Mouse (Mus musculus): ENCODE measurements around the gene Cachd1. TPM values are rescaled to one million over a fixed set of nuclear protein-coding genes. Genes with fewer than 3 reads are reported as not detected.

Cachd1 gene
- total RNA-seq, 2 experiments from 2014 or later, result 4.4 to 4.5 TPM

DNA sequence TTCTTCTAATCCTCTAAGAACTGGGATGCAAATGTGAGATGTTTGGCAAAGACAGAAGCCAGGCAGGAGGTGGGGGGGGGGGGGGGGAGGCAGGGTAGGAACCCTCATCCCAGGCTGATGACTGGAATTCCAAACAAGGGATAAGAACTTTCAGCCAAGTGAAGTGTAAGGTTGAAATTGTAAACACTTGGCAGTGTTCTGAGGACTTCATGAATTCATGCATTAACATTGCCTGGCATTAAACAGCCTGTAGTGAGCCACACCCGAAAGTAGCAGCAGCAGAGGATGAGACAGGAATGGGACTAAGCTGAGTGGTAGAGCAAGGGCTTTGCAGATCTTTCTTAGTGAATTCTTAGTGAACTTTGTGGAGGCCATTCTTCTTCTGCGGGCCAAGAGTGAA, 250.5 kb downstream of the Cachd1 start:
- intact Hi-C loops (cut with DNase I), result no loop called here
- DNase-seq, result no peak

DNA sequence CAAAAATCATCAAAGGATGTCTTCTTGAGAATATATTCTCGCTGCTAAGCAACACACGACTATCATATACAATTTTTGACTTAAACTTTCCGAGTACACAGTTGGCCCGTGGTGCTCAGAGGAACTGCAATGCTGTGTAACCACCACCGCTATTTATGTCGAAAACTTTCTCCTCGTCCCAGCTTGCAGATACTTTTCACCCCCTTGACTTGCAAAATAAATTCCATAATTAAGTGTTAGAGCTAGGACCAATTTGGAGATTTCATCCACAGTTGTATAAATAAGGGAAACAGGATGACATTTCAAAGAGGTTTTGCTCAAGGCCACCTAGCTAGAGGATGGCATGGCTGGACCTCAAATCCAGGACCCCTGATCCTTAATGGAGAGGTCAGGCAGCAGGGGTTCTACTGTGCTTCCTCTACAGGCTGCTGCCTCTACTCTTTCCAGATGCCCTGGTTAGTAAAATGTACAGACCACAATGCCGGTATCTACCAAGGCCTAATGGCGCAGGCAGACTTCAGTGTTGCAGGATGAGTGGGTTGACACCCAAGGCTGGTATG, 251.5 kb downstream of the Cachd1 start:
- DNase-seq, result no peak
- intact Hi-C loops (cut with DNase I), result no loop called here

DNA sequence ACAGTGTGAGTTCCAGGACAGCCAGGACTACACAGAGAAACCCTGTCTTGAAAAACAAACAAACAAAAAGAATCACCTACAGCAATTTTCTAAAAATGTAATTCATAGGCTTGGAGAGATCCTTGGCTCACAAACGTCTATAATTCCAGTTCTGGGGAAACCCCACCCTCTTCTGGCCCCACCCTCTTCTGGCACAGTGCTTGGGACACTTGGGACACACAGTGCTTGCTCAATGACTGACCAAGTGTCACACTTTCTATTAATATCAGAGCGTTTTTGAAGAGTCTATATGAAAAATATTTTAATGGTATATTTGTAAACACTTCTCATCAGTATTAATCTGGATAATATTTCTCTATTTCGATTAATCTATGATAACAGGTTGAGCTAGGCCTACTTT, 256.6 kb downstream of the Cachd1 start:
- intact Hi-C loops (cut with DNase I), result no loop called here
- no peak for DNase-seq

DNA sequence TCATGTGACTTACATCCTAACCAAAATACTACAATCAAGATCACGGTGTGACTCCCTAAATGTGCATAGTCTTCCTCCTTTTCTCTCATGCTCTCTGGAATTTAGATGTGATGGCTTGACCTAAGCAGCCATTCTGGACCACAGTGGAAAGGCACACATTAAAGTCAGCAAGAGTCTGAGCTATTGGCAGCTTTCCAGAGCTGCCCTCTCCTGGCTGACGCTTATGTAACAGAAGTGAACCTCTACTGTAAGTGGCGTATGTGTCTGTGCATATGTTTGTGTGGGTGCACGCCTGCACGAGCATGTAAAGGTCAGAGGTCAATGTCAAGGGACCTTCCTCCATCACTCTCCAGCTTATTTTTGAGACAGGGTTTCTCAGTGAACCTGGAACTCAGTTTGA, 258.7 kb downstream of the Cachd1 start:
- DNase-seq, result no peak
- intact Hi-C loops (cut with DNase I), result no loop called here

DNA sequence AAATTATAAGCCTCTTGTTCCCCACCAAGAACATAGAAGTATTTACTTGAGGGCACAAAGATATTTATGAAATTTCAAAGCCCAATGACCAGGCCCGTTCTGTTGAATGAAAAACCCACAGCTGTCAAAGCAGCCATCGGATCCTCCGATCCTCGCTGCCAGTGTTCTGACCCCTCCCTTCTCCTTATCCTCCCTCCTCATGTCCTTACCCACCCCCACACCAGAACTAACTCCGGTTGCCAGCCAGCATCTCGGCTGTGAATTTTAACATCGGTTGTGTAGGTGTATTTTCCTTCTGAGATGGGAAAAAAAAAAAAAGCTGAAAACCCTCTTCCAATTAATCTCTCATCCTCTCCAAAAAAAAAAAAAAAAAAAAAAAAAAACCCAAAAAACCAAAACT, 260.7 kb downstream of the Cachd1 start:
- no peak for DNase-seq
- intact Hi-C loops (cut with DNase I), result no loop called here

DNA sequence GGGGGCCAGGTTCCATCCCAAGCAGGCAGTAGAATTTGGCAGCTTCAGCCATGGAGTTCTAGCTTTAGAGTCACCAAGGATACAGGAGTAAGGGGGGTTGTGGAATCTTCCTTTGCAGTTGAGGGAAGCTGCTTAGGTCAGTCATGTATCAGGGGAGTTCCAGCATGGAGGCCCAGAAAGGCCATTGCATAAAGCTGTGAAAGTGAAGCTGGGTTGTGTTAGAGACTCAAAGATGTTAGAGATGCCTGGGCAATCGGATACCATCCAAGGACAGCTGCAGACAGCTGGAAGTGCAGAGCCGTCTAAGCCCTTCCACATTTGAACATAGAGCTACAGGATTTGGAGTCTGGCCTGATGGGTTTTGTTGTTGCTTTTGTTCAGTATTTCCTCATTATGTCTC, 267.2 kb downstream of the Cachd1 start:
- intact Hi-C loops (cut with DNase I), result no loop called here
- DNase-seq, result no peak

DNA sequence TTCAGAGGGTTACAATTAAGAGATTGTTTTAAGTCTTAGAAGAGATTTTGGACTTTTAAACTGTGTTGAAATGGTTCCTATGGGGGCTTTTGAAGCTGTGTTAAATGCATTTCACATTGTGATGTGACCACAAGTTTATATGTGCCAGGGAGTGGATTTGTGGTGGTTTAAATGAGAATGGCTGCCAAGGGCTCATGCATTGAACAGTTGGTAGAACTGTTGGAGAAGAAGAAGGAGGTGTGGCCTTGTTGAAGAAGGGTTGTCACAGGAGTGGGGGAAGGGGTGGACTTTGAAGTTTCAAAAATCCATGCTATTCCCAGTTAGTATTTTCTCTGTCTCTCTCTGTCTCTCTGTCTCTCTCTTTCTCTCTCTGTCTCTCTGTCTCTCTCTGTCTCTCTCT, 267.7 kb downstream of the Cachd1 start:
- intact Hi-C loops (cut with DNase I), result no loop called here
- no peak for DNase-seq

DNA sequence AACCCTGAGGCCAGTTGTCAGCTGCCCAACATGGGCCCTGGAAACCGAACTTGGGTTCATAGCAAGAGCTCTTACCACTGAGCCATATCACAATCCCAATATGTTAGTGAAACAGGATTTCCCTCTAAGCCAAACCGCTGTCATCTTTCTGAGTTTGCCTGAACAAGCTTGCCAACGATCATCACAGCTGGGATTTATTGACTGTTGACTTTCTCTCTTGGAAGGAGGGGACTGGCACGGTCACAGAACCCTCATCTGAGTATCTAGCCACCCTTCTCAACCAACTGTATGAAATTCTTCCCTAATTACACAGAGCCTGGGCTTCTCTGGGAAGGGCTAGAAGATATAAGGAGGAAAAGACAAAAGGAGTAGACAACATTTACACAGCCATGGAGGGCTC, 270.1 kb downstream of the Cachd1 start:
- DNase-seq, result no peak
- intact Hi-C loops (cut with DNase I), result no loop called here

DNA sequence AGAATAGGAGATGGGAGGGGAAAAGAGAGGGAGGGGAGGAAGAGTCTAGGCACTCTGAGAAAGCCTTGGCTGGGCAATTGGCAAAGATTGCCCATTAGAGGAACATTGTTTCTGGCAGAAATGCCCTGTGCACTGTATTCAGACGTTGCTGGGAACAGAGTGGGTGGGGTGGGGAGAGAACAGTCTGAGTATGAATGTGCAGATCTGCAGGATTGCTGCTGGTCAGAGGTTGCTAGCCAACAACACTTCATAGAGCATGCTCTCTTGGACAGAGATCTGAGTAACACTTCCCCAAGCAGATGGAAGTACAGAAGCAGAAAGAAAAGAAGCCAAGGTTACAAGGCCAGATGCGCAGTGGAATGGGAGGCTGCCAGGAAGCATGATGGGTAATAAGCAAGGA, 285.7 kb downstream of the Cachd1 start:
- intact Hi-C loops (cut with DNase I), result no loop called here
- DNase-seq, result no peak

DNA sequence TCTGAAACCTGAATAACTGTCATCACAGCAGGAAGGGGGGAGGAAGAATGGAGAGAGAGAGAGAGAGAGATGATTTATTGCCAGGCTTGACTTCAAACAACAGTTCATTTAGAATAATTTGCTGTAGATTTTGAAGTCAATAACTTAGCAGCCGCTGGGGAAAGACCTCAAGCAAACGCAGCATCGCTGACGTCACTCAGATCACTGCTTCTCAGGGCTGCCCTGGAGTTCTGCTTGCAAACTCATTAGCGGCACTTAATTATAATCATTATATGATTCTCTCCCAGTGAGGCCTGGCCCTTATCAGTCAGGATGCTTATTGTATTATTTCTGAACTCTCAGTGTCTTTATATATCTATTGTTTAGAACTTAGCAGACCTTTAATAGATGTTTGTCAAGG, 289.9 kb downstream of the Cachd1 start:
- no peak for DNase-seq
- intact Hi-C loops (cut with DNase I), result no loop called here

DNA sequence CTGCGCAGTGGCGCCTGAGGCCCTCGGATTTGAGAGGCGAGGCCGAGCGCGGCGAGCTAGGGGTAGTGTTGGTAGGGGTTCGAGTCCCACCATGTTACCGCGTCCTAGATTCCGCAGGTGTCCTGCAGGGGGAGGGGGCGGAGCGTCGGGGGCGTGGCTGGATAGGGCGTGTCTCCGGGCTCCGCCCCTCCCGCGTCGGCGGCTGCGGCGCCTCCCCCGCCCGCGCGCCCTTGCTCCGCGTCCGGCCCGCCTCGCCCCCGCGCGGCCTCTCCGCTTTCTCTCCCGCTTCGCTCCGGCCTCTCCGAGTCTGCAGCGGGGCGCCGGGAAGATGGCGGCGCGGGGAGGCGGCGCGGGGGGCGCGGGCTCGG, 292.3 kb downstream of the Cachd1 start, which contains the start of gene Raver2:
Gene Raver2 (plus strand): TSS at position 198 of the 368 bp plus-strand sequence.
- intact Hi-C loops (cut with DNase I), result no loop called here
- peak in 1 of 2 experiments; percentile 6 for DNase-seq

DNA sequence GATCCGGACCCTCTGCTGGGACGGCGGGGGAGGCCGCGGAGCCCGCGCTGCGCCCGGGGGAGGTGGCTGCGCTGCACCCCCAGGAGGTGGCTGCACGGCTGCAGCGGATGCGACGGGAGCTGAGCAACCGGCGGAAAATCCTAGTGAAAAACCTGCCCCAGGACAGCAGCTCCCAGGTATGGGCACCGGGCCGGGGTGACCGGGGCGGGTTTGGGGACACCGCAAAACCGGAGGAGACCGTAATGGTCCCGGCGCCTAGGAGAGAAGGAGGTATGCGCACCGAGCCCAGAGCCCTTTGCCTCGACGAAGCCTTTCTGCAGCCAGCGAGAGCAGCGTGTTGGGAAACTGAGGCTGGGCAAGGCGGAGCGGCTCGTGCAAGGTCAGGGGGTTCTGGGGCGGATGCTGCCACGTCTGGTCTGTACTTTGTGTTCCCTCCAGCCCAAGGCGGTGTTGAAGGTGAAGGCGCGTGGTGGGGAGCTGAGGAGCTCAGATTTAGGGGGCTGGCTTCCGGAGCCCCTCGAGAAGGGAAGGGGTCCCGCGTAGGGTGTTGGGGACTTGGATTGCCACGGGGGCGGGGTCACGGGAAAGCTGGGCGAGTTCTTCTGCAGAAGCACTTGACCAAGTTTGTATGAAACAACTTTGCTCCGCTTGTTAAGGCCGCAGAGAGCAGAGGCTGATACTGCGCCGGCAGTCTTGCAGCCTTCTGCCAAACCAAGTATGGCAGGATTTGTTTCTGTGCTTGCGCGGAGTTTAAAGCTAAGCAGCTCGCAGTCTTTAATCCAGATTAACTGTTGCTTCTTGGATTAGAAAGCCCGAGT, 292.9 kb downstream of the Cachd1 start:
- intact Hi-C loops (cut with DNase I), result no loop called here
- DNase-seq, result peak in 1 of 2 experiments; percentile 25

DNA sequence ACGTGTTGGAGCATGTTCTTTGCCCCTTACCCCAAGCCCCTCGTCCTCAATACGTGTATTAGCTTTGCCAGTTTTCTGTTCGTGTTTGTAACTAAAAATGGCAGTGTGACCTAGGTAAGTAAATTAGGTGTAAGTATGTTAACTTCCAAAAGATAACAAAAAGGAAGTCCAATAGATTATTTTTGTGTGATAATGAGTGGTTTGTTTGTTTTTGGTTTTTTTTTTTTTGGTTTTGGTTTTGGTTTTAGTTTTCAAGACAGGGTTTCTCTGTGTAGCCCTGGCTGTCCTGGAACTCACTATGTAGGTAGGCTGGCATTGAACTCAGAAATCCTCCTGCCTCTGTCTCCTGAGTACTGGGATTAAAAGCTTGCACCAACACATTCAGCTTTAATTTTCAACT, 295.1 kb downstream of the Cachd1 start:
- DNase-seq, result no peak
- intact Hi-C loops (cut with DNase I), result no loop called here

DNA sequence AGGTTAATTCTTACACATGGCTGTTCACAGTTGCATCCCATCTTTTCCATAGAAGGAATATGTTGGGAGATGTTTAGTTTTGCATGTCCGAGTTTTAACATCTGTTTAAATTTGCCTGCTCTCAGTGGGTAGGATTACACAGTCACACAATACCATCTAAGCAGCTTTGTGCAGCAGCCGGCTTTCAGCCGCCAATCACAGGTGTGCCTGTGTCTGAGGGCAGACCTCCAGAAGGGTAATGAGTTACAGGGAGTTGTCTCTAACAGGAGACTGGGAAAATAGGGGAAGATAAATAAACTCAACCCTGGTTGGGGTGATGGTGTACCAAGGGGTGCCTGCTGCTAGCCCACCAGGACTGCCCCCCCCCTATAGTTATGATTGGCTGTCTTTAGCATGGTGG, 299.9 kb downstream of the Cachd1 start:
- DNase-seq, result no peak
- intact Hi-C loops (cut with DNase I), result no loop called here

Other genes with a start within 250 kb of the Cachd1 start
- not detected for gene Gm10577, start 244.0 kb downstream of the Cachd1 start, total RNA-seq (2021)

All from gastrocnemius, postnatal 36 days (tissue).